Mouse (Mus musculus): Measurements from ENCODE around the gene Mbnl3. TPM values are rescaled to one million over a fixed set of nuclear protein-coding genes. Genes with fewer than 3 reads are reported as not detected.

Mbnl3 gene
- total RNA-seq, 2 experiments from 2014 or later = 0.25 to 0.52 TPM

Small RNAs within 50 kb of the gene (microRNA-seq; reads per million reads assigned to microRNA genes)
- gene Gm23417 = not detected

Other genes starting within 250 kb of the Mbnl3 start
- gene Rap2c, start 188.5 kb downstream of the Mbnl3 start, total RNA-seq (2021) = 10 to 100 TPM; 24.8 to 25.8 TPM